Mouse (Mus musculus) lung, adult 2 months (tissue): ENCODE results near the gene Ano9. TPM values are rescaled to one million over a fixed set of nuclear protein-coding genes. Genes with fewer than 3 reads are reported as not detected.

Experiments used
- DNase-seq: peaks from one replicate; pipeline ENCODE4 v3.0.0; 2022
- H3K4me1 ChIP-seq: fragments of 200-500 bp; 2 replicates; pipeline ENCODE4 v1.6.1; 2011; ENCODE audit warnings: low read length; ENCODE audit not compliant: control insufficient read depth, insufficient read depth
- H3K4me3 ChIP-seq: fragments of 200-500 bp; replicated peaks from 2 replicates; pipeline ENCODE3; 2011; ENCODE audit warnings: low read depth, mild to moderate bottlenecking, control low read depth, low read length; ENCODE audit errors: extremely low read depth
- CTCF ChIP-seq: fragments of 200-500 bp; IDR thresholded peaks from 2 replicates; pipeline ENCODE4 v1.5.1; 2011; ENCODE audit warnings: mild to moderate bottlenecking, low read length, control low read depth; ENCODE audit not compliant: insufficient read depth
- POLR2A ChIP-seq: fragments of 200-500 bp; IDR thresholded peaks from 2 replicates; pipeline ENCODE4 v1.6.1; 2011; ENCODE audit warnings: low read depth, mild to moderate bottlenecking, control low read depth, low read length, borderline replicate concordance; ENCODE audit errors: extremely low read depth
- WGBS: fragments of 180-500 bp; shearing (Covaris S2); methylation state at CpG from one replicate; pipeline ENCODE4 v1.1.7; 2018; 5-methylcytosine and 5-hydroxymethylcytosine counted together
- polyA plus RNA-seq: library from polyadenylated mRNA; depleted of rRNA; stranded (reverse); fragments of >200 nt; gene quantifications from 2 replicates; pipeline ENCODE4 v1.2.3, GENCODE M21; 2012

Gene Ano9
- polyA plus RNA-seq, 1 experiment = 10.7 TPM

- Histone ChIP-seq H3K4me1 (peaks cover 7% of the 10 kb centered on the region), H3K4me3 (no peak overlapping the region)
- WGBS = 86% methylated on average over 6 of the region's 6 CpGs
- DNase-seq = no peak
- TF ChIP-seq POLR2A (no peak), CTCF (no peak)
Measured at GRCm38 (mm10) chr7:141093950-141094349, 23.7 kb downstream of the Ano9 start.

GRCm38 (mm10) chr7:141092051-141092735, 25.4 kb downstream of the Ano9 start:
- Histone ChIP-seq H3K4me1 (peaks cover 7% of the 10 kb centered on the region), H3K4me3 (no peak overlapping the region)
- DNase-seq = peak; percentile 83
- TF ChIP-seq POLR2A (peak; percentile 15; the same call in 1 of the 2 replicates), CTCF (peak; percentile 70)
- 15% methylated on average over 37 of the region's 37 CpGs for WGBS

DNA sequence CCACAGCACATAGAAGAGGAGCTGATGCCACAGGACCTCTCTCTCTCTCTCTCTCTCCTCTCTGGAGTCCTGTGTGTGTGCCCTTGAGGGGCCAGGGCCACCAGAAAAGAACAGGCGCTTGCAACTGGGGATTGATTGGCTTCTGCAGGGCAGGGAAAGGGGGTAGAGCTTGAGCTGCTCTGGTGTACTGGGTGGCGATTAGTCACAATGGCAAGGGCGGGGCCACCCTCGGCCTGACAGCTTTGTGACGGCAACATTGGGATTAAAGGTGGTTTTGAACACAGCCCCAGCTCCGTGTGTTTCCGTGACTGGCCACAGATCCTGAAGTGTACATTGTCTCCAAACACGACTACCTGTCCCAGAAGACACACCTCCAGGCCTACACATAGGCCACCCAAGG, 27.4 kb downstream of the Ano9 start:
- WGBS = 65% methylated on average over 8 of the region's 8 CpGs

DNA sequence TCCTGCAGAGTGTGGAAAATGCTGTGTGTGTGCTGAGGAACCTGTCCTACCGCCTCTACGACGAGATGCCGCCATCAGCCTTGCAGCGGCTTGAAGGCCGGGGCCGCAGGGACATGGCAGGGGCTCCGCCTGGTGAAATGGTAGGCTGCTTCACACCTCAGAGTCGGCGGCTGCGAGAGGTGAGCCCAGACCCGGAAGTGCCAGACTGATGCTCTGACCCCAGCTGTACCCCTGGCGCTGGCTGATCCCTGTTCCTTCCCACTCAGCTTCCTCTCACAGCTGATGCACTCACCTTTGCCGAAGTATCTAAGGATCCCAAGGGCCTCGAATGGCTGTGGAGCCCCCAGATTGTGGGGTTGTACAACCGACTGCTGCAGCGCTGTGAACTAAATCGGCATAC, 29.1 kb downstream of the Ano9 start:
- TF ChIP-seq CTCF (no peak), POLR2A (no peak)
- 14% methylated on average over 18 of the region's 18 CpGs for WGBS
- H3K4me1 ChIP-seq = no peaks in the 10 kb centered on the region
- H3K4me3 ChIP-seq = no peak overlapping the region
- DNase-seq = no peak

More for the DNA sequence above, 27.4 kb downstream of the Ano9 start:
- H3K4me1 ChIP-seq = no peaks in the 10 kb centered on the region; the same call in 1 of the 2 replicates
- no peak overlapping the region for H3K4me3 ChIP-seq
- TF ChIP-seq CTCF = no peak
- TF ChIP-seq POLR2A = no peak
- no peak for DNase-seq

DNA sequence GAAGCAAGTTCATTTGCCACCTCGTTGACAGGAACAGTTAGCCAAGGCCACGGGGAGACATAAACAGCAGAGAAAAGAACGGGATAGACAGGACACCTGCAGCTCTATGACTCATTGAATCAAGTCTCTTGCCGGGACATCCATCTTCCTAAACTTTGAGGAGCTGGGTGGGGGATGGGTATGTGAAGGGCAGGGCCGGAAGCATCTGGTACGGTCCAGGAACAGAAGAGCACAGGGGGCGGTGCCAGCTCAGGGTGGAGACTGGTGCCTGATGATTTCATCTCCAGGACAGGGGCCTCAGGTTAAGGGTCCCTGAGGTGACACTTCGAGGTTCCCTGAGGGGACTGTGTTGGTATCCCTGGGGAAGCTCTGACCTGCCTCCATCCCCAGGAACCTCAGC, 29.7 kb downstream of the Ano9 start:
- 17% methylated on average over 8 of the region's 8 CpGs for WGBS
- no peak for DNase-seq
- no peak overlapping the region for H3K4me3 ChIP-seq
- no peak for TF ChIP-seq CTCF
- no peak for TF ChIP-seq POLR2A
- H3K4me1 ChIP-seq = no peaks in the 10 kb centered on the region

GRCm38 (mm10) chr7:141079481-141080449, 37.8 kb downstream of the Ano9 start:
- DNase-seq = peak; percentile 62
- H3K4me1 ChIP-seq = no peaks in the 10 kb centered on the region
- peak; percentile 38; the same call in 1 of the 2 replicates for TF ChIP-seq POLR2A
- TF ChIP-seq CTCF = no peak
- WGBS = 42% methylated on average over 34 of the region's 34 CpGs
- peak overlapping the region; percentile 77 for H3K4me3 ChIP-seq

DNA sequence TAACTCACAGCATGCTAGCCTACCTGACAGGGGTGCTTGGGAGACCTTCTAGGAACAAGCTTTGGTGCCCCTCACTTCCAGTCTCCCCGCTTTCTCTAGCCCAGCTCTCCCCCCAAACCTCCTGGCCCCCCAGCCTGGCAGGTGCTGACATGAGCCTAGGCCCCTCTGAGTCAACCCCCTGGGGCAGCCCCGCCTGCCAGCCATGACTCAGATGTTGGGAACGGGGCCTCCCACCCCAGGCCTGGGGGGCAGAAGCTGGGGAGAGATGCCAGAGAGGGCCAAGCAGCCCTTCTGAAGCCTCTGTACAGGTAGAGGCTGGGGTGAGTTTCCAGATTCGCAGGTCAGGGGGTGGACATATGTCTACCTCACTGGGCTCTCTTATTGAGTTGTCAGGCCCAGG, 38.7 kb downstream of the Ano9 start:
- no peak for DNase-seq
- H3K4me3 ChIP-seq = no peak overlapping the region
- 90% methylated on average over 4 of the region's 4 CpGs for WGBS
- no peak for TF ChIP-seq CTCF
- TF ChIP-seq POLR2A = no peak
- no peaks in the 10 kb centered on the region for H3K4me1 ChIP-seq

DNA sequence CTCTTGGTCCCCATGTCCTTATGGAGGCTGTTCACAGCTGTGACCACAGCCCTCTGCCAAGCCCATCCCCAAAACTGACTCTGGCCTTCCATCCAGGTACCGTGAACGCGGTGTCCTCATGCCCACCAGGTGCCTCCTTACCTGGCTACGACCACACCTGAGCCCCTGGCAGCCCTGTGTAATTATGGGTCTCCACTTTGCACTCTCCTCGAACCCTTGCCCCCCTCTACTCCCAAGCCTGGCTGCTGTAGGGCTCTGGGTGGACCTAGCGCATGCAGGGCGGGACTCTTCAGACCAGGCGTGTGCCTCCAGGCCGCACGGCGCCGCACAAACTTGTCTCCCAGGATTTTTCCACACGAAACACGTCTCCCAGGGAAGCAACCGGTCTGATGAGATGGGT, 39.8 kb downstream of the Ano9 start, which contains the start of gene Pkp3:
Gene Pkp3, plus strand, starts transcription at position 378 of the 400 bp plus-strand sequence.
- no peak within 1 kb of the TSS for H3K4me3 ChIP-seq
- DNase-seq = no peak
- 88% methylated on average over 15 of the region's 15 CpGs for WGBS
- TF ChIP-seq POLR2A = no peak
- TF ChIP-seq CTCF = no peak
- H3K4me1 ChIP-seq = no peaks in the 10 kb centered on the region

DNA sequence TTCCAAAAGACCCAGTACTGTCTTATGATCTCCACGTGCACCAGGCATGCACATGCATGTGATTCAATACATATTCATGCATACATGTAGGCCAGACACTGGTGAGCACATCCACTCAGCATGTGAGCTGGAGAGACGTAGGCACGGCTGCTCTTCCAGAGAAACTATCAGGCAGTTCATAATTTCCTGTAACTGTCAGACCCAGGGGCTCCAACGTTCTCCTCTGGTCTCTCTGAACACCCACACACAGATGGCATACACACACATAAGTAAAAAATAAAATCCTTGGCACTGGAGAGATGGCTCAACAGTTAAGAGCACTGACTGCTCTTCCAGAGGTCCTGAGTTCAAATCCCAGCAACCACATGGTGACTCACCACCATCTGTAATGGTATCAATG, 43.8 kb downstream of the Ano9 start:
- TF ChIP-seq POLR2A (no peak), CTCF (no peak)
- Histone ChIP-seq H3K4me1 (no peaks in the 10 kb centered on the region), H3K4me3 (no peak overlapping the region)
- no peak for DNase-seq
- WGBS = 71% methylated on average over 4 of the region's 4 CpGs

GRCm38 (mm10) chr7:141072017-141072745, 45.4 kb downstream of the Ano9 start:
- H3K4me3 ChIP-seq = no peak overlapping the region
- TF ChIP-seq CTCF = peak; percentile 74
- no peak for TF ChIP-seq POLR2A
- WGBS = 16% methylated on average over 23 of the region's 23 CpGs
- H3K4me1 ChIP-seq = no peaks in the 10 kb centered on the region
- DNase-seq = no peak
